Mouse (Mus musculus) adrenal gland, adult 2 months (tissue): ENCODE data around the gene Sp9. TPM values are rescaled to one million over a fixed set of nuclear protein-coding genes. Genes with fewer than 3 reads are reported as not detected.
A peak's percentile ranks its signal among the peaks of the same experiment; 100 is the strongest.

Source experiments
- DNase-seq: peaks from one replicate; pipeline ENCODE4 v3.0.0; 2021
- polyA plus RNA-seq: library from polyadenylated mRNA; depleted of rRNA; stranded (reverse); fragments of >200 nt; gene quantifications from 2 replicates; pipeline ENCODE4 v1.2.3, GENCODE M21; 2012
- total RNA-seq, 2 experiments: library from RNA; stranded (reverse); gene quantifications; 2 replicates each; pipeline ENCODE4 v1.2.3; 2021

Gene Sp9
- total and polyA plus RNA-seq, 3 experiments = not detected

GRCm38 (mm10) chr2:73274119-73274920, 2.6 kb downstream of the Sp9 start:
- peak; percentile 60 for DNase-seq

- no peak for DNase-seq
Observed at GRCm38 (mm10) chr2:73275261-73276040, 3.7 kb downstream of the Sp9 start.

GRCm38 (mm10) chr2:73276141-73276571, 4.4 kb downstream of the Sp9 start:
- no peak for DNase-seq

- no peak for DNase-seq
Observed at GRCm38 (mm10) chr2:73277021-73277708, 5.4 kb downstream of the Sp9 start.

- no peak for DNase-seq
Observed at GRCm38 (mm10) chr2:73277709-73278075, 6.0 kb downstream of the Sp9 start.

GRCm38 (mm10) chr2:73278131-73278854, 6.6 kb downstream of the Sp9 start:
- DNase-seq = peak; percentile 87

- no peak for DNase-seq
Observed at GRCm38 (mm10) chr2:73278869-73279268, 7.1 kb downstream of the Sp9 start.

GRCm38 (mm10) chr2:73279271-73280038, 7.7 kb downstream of the Sp9 start:
- DNase-seq = no peak

- DNase-seq = no peak
Observed at GRCm38 (mm10) chr2:73280356-73281047, 8.8 kb downstream of the Sp9 start.

GRCm38 (mm10) chr2:73281048-73281661, 9.4 kb downstream of the Sp9 start:
- no peak for DNase-seq

GRCm38 (mm10) chr2:73281707-73282106, 10.0 kb downstream of the Sp9 start:
- DNase-seq = no peak

GRCm38 (mm10) chr2:73285630-73286029, 13.9 kb downstream of the Sp9 start:
- no peak for DNase-seq

GRCm38 (mm10) chr2:73291130-73291529, 19.4 kb downstream of the Sp9 start:
- DNase-seq = no peak

- no peak for DNase-seq
Observed at GRCm38 (mm10) chr2:73295023-73295422, 23.3 kb downstream of the Sp9 start.

- DNase-seq = no peak
Observed at GRCm38 (mm10) chr2:73298154-73298553, 26.4 kb downstream of the Sp9 start.

GRCm38 (mm10) chr2:73298841-73299240, 27.1 kb downstream of the Sp9 start:
- no peak for DNase-seq

GRCm38 (mm10) chr2:73301979-73302378, 30.3 kb downstream of the Sp9 start:
- DNase-seq = no peak

- DNase-seq = no peak
Observed at GRCm38 (mm10) chr2:73302722-73303121, 31.0 kb downstream of the Sp9 start.

GRCm38 (mm10) chr2:73304506-73304905, 32.8 kb downstream of the Sp9 start:
- no peak for DNase-seq

GRCm38 (mm10) chr2:73306006-73306405, 34.3 kb downstream of the Sp9 start:
- no peak for DNase-seq
